Mouse (Mus musculus) urinary bladder, postnatal 25 days (tissue): ENCODE data around the gene Edil3.

Source experiments
- DNase-seq: peaks from one replicate; pipeline ENCODE4 v3.0.0; 2022; ENCODE audit warnings: low spot score

Edil3 gene

GRCm38 (mm10) chr13:89256906-89257305 lies 435.6 kb downstream of the Edil3 start:
- DNase-seq = no peak

- no peak for DNase-seq
Observed at GRCm38 (mm10) chr13:89286696-89287305, 465.5 kb downstream of the Edil3 start.

GRCm38 (mm10) chr13:89288201-89288600 lies 466.9 kb downstream of the Edil3 start:
- no peak for DNase-seq

- no peak for DNase-seq
Observed at GRCm38 (mm10) chr13:89321155-89321554, 499.9 kb downstream of the Edil3 start.

GRCm38 (mm10) chr13:89324282-89324681 lies 503.0 kb downstream of the Edil3 start:
- no peak for DNase-seq

GRCm38 (mm10) chr13:89334494-89334893 lies 513.2 kb downstream of the Edil3 start:
- DNase-seq = no peak

- DNase-seq = no peak
Observed at GRCm38 (mm10) chr13:89335908-89336579, 514.8 kb downstream of the Edil3 start.

GRCm38 (mm10) chr13:89339055-89339454 lies 517.8 kb downstream of the Edil3 start:
- DNase-seq = no peak

DNA sequence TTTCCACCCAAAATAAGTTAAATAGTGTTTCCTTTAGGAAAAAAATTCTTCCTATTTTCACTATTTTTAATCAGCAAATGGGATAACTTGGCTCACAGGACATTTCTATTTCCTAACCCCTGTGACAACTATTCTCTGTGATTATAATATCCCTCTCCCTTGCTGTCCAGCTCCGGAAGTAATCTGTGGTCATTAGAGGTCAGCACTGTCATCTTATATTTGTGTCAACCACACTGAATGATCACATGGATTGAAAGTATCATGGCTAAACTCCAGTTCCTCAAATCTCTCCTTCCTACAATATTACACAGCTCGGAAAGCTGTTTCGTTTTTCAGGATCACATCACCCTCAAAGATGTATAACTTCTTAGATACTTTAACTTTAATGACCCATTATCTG lies 518.5 kb downstream of the Edil3 start:
- no peak for DNase-seq

GRCm38 (mm10) chr13:89355234-89355633 lies 534.0 kb downstream of the Edil3 start:
- no peak for DNase-seq

DNA sequence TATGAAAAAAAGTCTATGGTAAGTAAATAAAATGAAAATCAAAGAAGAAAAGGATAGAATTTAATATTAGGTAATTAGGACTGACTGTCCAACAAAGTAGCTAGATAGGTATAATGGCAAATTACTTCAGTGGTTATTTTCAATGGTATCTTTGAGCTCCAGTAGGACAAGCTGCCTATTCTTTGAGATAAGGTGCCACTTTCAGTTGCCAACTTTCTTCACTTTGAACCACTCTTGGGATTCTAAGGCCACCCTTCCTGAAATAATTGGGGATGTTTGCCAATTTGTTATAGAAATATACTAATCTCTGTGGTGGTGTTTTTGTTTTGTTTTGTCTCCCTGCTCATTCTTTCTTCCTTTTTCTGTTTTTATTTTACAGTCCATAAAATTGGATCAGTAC lies 537.1 kb downstream of the Edil3 start:
- DNase-seq = no peak

GRCm38 (mm10) chr13:89362274-89362673 lies 541.0 kb downstream of the Edil3 start:
- no peak for DNase-seq

- no peak for DNase-seq
Observed at GRCm38 (mm10) chr13:89371253-89371652, 550.0 kb downstream of the Edil3 start.

DNA sequence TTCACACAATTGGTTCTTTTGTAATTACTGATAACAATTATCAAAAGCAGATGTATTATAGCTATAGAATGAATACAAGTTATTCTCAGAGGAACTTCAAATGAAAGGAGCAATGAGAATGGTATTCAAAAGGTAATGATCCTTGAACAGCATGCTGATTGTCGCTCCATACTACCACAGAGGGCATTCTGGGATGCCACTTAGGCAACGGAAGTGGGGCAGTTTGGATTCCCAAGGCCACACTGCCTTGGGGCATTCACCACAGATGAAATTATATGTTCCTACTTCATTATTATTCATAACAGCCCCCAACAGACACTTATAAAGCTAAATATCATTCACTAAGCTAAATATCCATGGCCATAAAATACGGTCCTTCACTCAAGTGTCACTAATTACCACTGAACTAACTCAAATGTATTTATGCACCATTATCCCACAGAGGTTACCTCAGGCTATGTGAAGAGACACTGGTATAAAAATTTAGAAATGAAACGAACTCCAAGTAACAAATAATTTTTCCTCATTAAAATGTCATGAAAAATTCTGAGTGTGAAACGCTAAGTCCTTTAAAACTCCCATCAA lies 550.5 kb downstream of the Edil3 start:
- no peak for DNase-seq
